Comparison of ENCODE assay signal across 9 mouse cellular contexts in the genomic region with DNA sequence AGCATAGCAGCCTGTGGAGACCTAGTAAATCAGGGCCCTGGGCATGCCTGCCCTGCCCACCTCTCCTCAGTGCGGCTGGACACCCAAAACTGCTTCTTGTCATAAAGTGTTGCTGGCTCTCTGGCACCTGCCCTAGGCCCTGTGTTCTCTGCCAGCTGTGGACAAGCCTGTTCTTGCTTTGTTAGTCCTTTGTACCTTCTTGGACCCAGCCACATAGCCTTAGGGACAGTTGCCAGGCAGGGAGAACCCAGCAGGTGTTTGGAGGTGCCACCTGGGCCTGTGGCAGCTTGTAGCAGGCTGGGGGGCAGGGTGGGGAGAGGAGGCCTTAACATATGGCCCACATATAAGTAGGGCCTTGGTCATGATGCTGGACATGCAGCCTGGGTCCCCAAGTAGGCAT.
DNase-seq lines count a peak whose midpoint lies in the region; ATAC-seq and TF ChIP-seq lines count a peak whose summit lies in the region.
"Had no signal": no experiment of that assay in that cellular context is flagged by ENCODE, and none has a peak within 500 bp of the region (broad histone marks: within the 10 kb centered on the region; RNA-seq: fewer than 3 reads in every experiment).

No protein-coding gene starts in this region.

- peaks cover 97% of the 10 kb centered on the region for H3K4me1 ChIP-seq in forebrain, embryonic 10.5 days
- H3K4me1 ChIP-seq in forebrain, postnatal 0 days (ENCODE audit: insufficient read depth), result peaks cover 10% of the 10 kb centered on the region
- H3K4me1 ChIP-seq in neural tube, embryonic 11.5 days (ENCODE audit: control insufficient read depth, insufficient read depth, low read length), result peaks cover 65% of the 10 kb centered on the region
- peaks cover 100% of the 10 kb centered on the region for H3K4me1 ChIP-seq in liver, embryonic 12.5 days

- peak overlapping the region; percentile 73 for H3K27ac ChIP-seq in forebrain, embryonic 10.5 days
- no peak overlapping the region for H3K27ac ChIP-seq in forebrain, postnatal 0 days (ENCODE audit: low read depth, low read length)
- H3K27ac ChIP-seq in neural tube, embryonic 11.5 days (ENCODE audit: low read depth, low read length), result peak overlapping the region; percentile 93
- H3K27ac ChIP-seq in liver, embryonic 12.5 days, result peak overlapping the region; percentile 97

- TF ChIP-seq CTCF in forebrain, postnatal 0 days (IDR thresholded peaks at IDR 0.05; ENCODE audit: low read depth), result no peak

- H3K4me2 ChIP-seq in forebrain, postnatal 0 days (ENCODE audit: low read depth), result no peak overlapping the region
- no peak overlapping the region for H3K4me2 ChIP-seq in neural tube, embryonic 11.5 days (ENCODE audit: low read depth)
- no peak overlapping the region for H3K4me2 ChIP-seq in liver, embryonic 12.5 days

- WGBS in forebrain, embryonic 10.5 days, result 81% methylated on average over 1 of the region's 1 CpGs
- WGBS in forebrain, postnatal 0 days, result 57% methylated on average over 1 of the region's 1 CpGs
- 17% methylated on average over 1 of the region's 1 CpGs for WGBS in neural tube, embryonic 11.5 days
- WGBS in liver, embryonic 12.5 days (ENCODE audit: insufficient replicate concordance), result 65% methylated on average over 1 of the region's 1 CpGs

- H3K9me3 ChIP-seq in forebrain, embryonic 10.5 days, result no peaks in the 10 kb centered on the region
- no peaks in the 10 kb centered on the region for H3K9me3 ChIP-seq in forebrain, postnatal 0 days (ENCODE audit: low read length)
- no peaks in the 10 kb centered on the region for H3K9me3 ChIP-seq in neural tube, embryonic 11.5 days (ENCODE audit: control insufficient read depth, low read length)
- no peaks in the 10 kb centered on the region for H3K9me3 ChIP-seq in liver, embryonic 12.5 days (replicated peaks)

- peaks cover 62% of the 10 kb centered on the region for H3K27me3 ChIP-seq in forebrain, embryonic 10.5 days (ENCODE audit: poor library complexity, severe bottlenecking)
- no peaks in the 10 kb centered on the region for H3K27me3 ChIP-seq in forebrain, postnatal 0 days (ENCODE audit: insufficient read depth, low read length)
- H3K27me3 ChIP-seq in neural tube, embryonic 11.5 days (ENCODE audit: control insufficient read depth, insufficient read depth, low read length), result no peaks in the 10 kb centered on the region
- no peaks in the 10 kb centered on the region for H3K27me3 ChIP-seq in liver, embryonic 12.5 days (replicated peaks)

- H3K9ac ChIP-seq in forebrain, postnatal 0 days, result no peak overlapping the region
- no peak overlapping the region; the same call in 1 of the 2 replicates for H3K9ac ChIP-seq in neural tube, embryonic 11.5 days (ENCODE audit: low read length)
- H3K9ac ChIP-seq in liver, embryonic 12.5 days, result peak overlapping the region; percentile 75

- no peaks in the 10 kb centered on the region for H3K36me3 ChIP-seq in forebrain, embryonic 10.5 days (replicated peaks)
- H3K36me3 ChIP-seq in forebrain, postnatal 0 days (ENCODE audit: insufficient read depth), result no peaks in the 10 kb centered on the region
- H3K36me3 ChIP-seq in neural tube, embryonic 11.5 days (ENCODE audit: control insufficient read depth, insufficient read depth, low read length), result no peaks in the 10 kb centered on the region
- H3K36me3 ChIP-seq in liver, embryonic 12.5 days, result no peaks in the 10 kb centered on the region

- DNase-seq in forebrain, embryonic 10.5 days (ENCODE audit: extremely low spot score, low spot score), result no peak
- no peak for DNase-seq in forebrain, postnatal 0 days
- DNase-seq in neural tube, embryonic 11.5 days (ENCODE audit: low spot score), result no peak
- no peak for DNase-seq in neural tube, embryonic 10.5 days (ENCODE audit: extremely low spot score, low spot score)
- DNase-seq in urinary bladder, postnatal 36 days (ENCODE audit: low spot score in 2 of 2), result peak; percentile 73 to 77
- DNase-seq in gastrocnemius, postnatal 10 days, result no peak
- DNase-seq in left cerebral cortex, adult 8-10 months (ENCODE audit: low spot score in 2 of 2), result no peak
- DNase-seq: cerebellum, adult 18-20 months had no signal

- ATAC-seq in forebrain, postnatal 0 days, result no peak
- peak; percentile 11; the same call in 1 of the 2 replicates for ATAC-seq in neural tube, embryonic 11.5 days (ENCODE audit: insufficient read depth, low FRiP score, low TSS enrichment)
- no peak for ATAC-seq in liver, embryonic 12.5 days

- H3K4me3 ChIP-seq in forebrain, embryonic 10.5 days, result no peak overlapping the region
- H3K4me3 ChIP-seq in forebrain, postnatal 0 days (ENCODE audit: low read depth, low read length), result no peak overlapping the region
- no peak overlapping the region for H3K4me3 ChIP-seq in neural tube, embryonic 11.5 days (ENCODE audit: low read depth, low read length)
- H3K4me3 ChIP-seq in liver, embryonic 12.5 days, result no peak overlapping the region

Comparison
In these comparisons a context has a peak if more than half of its experiments do, and no peak if none do; other contexts are left out.
1. DNase-seq: peak in urinary bladder, postnatal 36 days (2 of 2); none in forebrain, embryonic 10.5 days (single experiment), forebrain, postnatal 0 days (single experiment), neural tube, embryonic 11.5 days (single experiment), neural tube, embryonic 10.5 days (single experiment), gastrocnemius, postnatal 10 days (single experiment) and left cerebral cortex, adult 8-10 months (0 of 2).